Mouse (Mus musculus) heart, postnatal 0 days (tissue): ENCODE measurements around the gene Klhl5. TPM values are rescaled to one million over a fixed set of nuclear protein-coding genes. Genes with fewer than 3 reads are reported as not detected.
A peak's percentile ranks its signal among the peaks of the same experiment; 100 is the strongest.

Source experiments
- ATAC-seq: fragments of 200-750 bp; cut with Nextera tagmentation; 2 replicates; pipeline ENCODE4 v1.8.0; 2017; ENCODE audit warnings: low read depth, moderate number of reproducible peaks, moderate library complexity; ENCODE audit not compliant: insufficient read depth
- DNase-seq: peaks from one replicate; pipeline ENCODE4 v3.0.0-alpha.2; 2016; ENCODE audit warnings: low spot score
- H3K27ac ChIP-seq: fragments of 300-500 bp; sonication (generic); 2 replicates; pipeline ENCODE4 v1.5.1; 2014; ENCODE audit warnings: low read depth, mild to moderate bottlenecking
- H3K27me3 ChIP-seq: fragments of 300-500 bp; sonication (generic); 2 replicates; pipeline ENCODE4 v1.6.1; 2014; ENCODE audit warnings: low read length, mixed read lengths; ENCODE audit not compliant: control insufficient read depth, insufficient read depth
- H3K36me3 ChIP-seq: fragments of 300-500 bp; sonication (generic); replicated peaks from 2 replicates; pipeline ENCODE4 v1.6.1; 2014; ENCODE audit warnings: low read length, mixed read lengths; ENCODE audit not compliant: control insufficient read depth, insufficient read depth
- H3K4me1 ChIP-seq: fragments of 300-500 bp; sonication (generic); 2 replicates; pipeline ENCODE4 v1.6.1; 2014; ENCODE audit warnings: antibody characterized with exemption; ENCODE audit not compliant: control insufficient read depth, insufficient read depth
- H3K4me2 ChIP-seq: fragments of 300-500 bp; sonication (generic); 2 replicates; pipeline ENCODE4 v1.6.1; 2014; ENCODE audit warnings: low read depth, mild to moderate bottlenecking, low read length, moderate library complexity
- H3K4me3 ChIP-seq: fragments of 300-500 bp; sonication (generic); 2 replicates; pipeline ENCODE4 v1.5.1; 2014; ENCODE audit warnings: low read depth, low read length
- H3K9ac ChIP-seq: fragments of 300-500 bp; sonication (generic); replicated peaks from 2 replicates; pipeline ENCODE4 v1.6.1; 2014; ENCODE audit warnings: low read depth, low read length, mixed read lengths
- H3K9me3 ChIP-seq: fragments of 300-500 bp; sonication (generic); replicated peaks from 2 replicates; pipeline ENCODE4 v1.6.1; 2016; ENCODE audit warnings: low read length; ENCODE audit not compliant: control insufficient read depth
- CTCF ChIP-seq: IDR thresholded peaks from 2 replicates; pipeline ENCODE4 v1.5.1; 2016; ENCODE audit warnings: antibody characterized with exemption, control low read depth, low read depth
- EP300 ChIP-seq: IDR thresholded peaks from 2 replicates; pipeline ENCODE4 v1.6.1; 2016; ENCODE audit warnings: antibody characterized with exemption, low read depth
- WGBS: fragments of 180-500 bp; shearing (Covaris S2); extraction: QIAGEN DNeasy Blood & Tissue Kit; methylation state at CpG from one replicate; pipeline ENCODE4 v1.1.7; 2014; 5-methylcytosine and 5-hydroxymethylcytosine counted together
- polyA plus RNA-seq: library from polyadenylated mRNA; unstranded; fragments of >200 nt; fragmentation: Nextera tagmentation; extraction: Ambion mirVana; gene quantifications from 2 replicates; pipeline ENCODE4 v1.2.1, GENCODE M21; 2015
- total RNA-seq: library from RNA; depleted of rRNA; stranded (reverse); fragments of >200 nt; gene quantifications from 2 replicates; pipeline ENCODE4 v1.2.3, GENCODE M21; 2014; ENCODE audit warnings: low replicate concordance

The Klhl5 gene
- total and polyA plus RNA-seq, 2 experiments from 2014 or later = 7.9 to 9.7 TPM

DNA sequence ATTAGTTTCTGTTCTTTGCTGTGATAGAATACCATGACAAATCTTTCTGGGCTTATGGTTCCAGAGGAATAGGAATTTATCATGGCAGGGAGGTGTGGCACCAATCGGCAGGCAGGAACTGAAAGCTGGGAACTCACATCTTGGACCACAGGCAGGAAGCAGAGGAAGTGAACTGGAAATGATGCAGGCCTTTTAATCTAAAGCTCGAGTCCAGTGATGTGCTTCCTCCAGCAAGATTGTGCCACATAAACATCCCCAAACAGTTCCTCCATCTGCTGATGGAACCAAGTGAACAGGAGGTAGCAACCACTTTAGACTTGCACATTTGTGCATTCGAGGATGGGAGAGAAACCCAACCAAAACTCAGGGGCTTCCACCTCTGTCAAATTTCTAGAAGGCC lies 12.6 kb downstream of the Klhl5 start:
- TF ChIP-seq CTCF (no peak), EP300 (no peak)
- H3K4me2 ChIP-seq = no peak overlapping the region
- DNase-seq = no peak
- 0 out of 2 replicates have a peak, but pooled peaks have one; percentile 24 for ATAC-seq
- no peaks in the 10 kb centered on the region for H3K27me3 ChIP-seq
- H3K4me1 ChIP-seq = peaks cover 11% of the 10 kb centered on the region; the same call in 1 of the 2 replicates
- 46% methylated on average over 3 of the region's 3 CpGs for WGBS
- no peak overlapping the region for H3K4me3 ChIP-seq
- peak overlapping the region; percentile 44 for H3K27ac ChIP-seq
- H3K36me3 ChIP-seq = peaks cover 8% of the 10 kb centered on the region; the same call in 1 of the 2 replicates
- no peak overlapping the region for H3K9ac ChIP-seq
- H3K9me3 ChIP-seq = no peaks in the 10 kb centered on the region

DNA sequence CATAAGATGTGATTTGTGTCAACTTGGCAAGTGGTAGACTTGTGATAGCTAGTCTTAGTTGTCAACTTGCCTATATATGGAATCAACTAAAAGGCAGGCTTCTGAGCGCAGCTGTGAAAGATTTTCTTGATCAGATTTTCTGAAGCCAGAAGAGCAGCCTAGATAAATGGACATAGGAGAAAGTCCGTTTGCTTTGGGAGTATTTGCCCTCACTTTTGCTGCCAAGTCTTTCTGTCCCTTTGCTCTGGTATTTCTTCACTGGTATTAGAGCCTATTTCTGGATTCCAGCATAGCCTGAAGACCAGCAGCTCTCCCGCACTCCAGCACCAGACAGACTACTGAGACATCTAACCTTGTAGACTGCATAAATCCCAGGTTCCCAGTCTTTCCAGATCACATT lies 15.3 kb downstream of the Klhl5 start:
- WGBS = 54% methylated on average over 3 of the region's 3 CpGs
- TF ChIP-seq CTCF = no peak
- TF ChIP-seq EP300 = no peak
- Histone ChIP-seq H3K36me3 (no peaks in the 10 kb centered on the region), H3K9ac (no peak overlapping the region), H3K9me3 (no peaks in the 10 kb centered on the region), H3K27ac (no peak overlapping the region), H3K4me3 (no peak overlapping the region), H3K27me3 (no peaks in the 10 kb centered on the region), H3K4me1 (peaks cover 11% of the 10 kb centered on the region; the same call in 1 of the 2 replicates), H3K4me2 (no peak overlapping the region)
- no peak for ATAC-seq
- no peak for DNase-seq

DNA sequence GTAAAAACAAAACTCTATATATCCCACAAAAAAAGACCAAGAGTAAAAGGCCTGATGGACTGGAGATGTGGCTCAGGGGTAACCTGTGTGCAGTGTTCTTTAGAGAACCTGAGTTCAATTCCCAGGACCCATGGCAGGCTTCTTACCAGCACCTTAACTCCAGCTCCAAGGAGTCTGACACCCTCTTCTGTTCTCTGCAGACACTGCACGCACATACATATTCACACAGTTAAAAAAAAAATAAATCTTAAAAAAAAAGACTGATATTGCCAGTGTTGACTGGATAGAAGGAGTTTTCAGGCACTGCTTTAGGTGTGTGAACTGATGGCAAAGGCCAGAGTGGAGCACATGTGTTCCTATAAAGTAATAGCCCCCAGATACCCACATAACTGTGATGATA lies 18.8 kb downstream of the Klhl5 start:
- H3K9ac ChIP-seq = no peak overlapping the region
- peaks cover 6% of the 10 kb centered on the region for H3K4me1 ChIP-seq
- H3K4me3 ChIP-seq = no peak overlapping the region
- H3K27ac ChIP-seq = no peak overlapping the region
- no peaks in the 10 kb centered on the region for H3K9me3 ChIP-seq
- 100% methylated on average over 1 of the region's 1 CpGs for WGBS
- DNase-seq (no peak), ATAC-seq (no peak)
- no peak overlapping the region for H3K4me2 ChIP-seq
- no peaks in the 10 kb centered on the region for H3K36me3 ChIP-seq
- TF ChIP-seq CTCF (no peak), EP300 (no peak)
- no peaks in the 10 kb centered on the region for H3K27me3 ChIP-seq

DNA sequence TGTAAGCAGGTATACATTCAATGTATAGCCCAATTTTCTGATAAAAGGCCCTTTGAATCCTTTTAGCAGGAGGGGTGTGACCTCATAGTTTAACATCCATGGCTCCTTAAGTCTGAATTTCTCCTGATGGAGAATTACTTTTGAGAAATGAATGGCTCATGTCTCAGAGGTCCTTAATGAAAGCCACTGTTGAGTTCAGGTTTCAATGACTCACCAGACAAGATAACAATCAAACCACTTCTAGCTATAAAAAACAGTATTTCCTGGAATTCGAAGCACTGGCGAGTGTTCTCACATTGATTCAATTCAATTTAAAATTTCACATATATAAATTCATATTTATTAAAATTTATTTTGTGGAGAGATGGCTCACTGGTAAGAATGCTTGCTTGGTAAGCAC lies 21.1 kb downstream of the Klhl5 start:
- DNase-seq = no peak
- Histone ChIP-seq H3K4me1 (peaks cover 3% of the 10 kb centered on the region; the same call in 1 of the 2 replicates), H3K27me3 (no peaks in the 10 kb centered on the region), H3K4me2 (no peak overlapping the region), H3K4me3 (no peak overlapping the region), H3K9ac (no peak overlapping the region), H3K9me3 (no peaks in the 10 kb centered on the region), H3K36me3 (no peaks in the 10 kb centered on the region), H3K27ac (no peak overlapping the region)
- TF ChIP-seq EP300 (no peak), CTCF (no peak)
- WGBS = 66% methylated on average over 2 of the region's 2 CpGs
- no peak for ATAC-seq

DNA sequence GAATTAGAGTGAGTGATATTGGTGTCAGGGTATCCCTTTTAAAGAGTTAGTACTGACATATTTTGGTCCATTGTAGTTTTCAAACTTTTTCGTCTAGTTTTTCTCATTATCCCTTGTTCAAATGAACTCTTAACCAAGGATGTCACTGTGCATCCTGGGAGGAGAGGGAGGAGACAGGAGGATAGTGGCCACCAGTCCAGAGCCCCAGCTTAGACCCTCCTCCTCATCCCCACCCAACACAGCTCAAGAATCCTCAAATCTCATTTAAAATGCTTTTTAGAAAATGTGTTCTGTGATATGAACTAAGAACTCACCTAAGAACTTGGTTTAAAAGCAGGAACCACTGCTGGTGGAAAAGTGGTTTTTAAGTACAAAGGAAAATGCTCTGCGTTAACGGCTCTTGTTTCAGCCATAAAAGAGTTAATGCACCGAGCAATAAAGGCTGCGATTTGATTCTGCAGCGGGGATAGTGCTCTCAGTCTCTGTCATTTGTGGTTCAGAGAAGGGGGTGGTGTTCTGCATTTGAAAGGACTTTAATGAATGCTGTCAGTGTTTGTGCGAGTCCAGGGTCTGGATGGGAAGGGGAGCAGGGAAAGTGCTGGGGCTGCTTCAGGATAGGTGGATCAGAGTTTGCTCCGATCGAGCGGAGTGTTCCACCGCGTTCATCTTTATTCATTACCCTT lies 23.3 kb downstream of the Klhl5 start:
- Histone ChIP-seq H3K9ac (peak overlapping the region; percentile 21; the same call in 1 of the 2 replicates), H3K27me3 (no peaks in the 10 kb centered on the region), H3K4me3 (peak overlapping the region; percentile 46), H3K4me2 (peak overlapping the region; percentile 66), H3K27ac (no peak overlapping the region), H3K4me1 (peaks cover 3% of the 10 kb centered on the region; the same call in 1 of the 2 replicates), H3K36me3 (no peaks in the 10 kb centered on the region), H3K9me3 (no peaks in the 10 kb centered on the region)
- WGBS = 18% methylated on average over 12 of the region's 12 CpGs
- no peak for DNase-seq
- TF ChIP-seq CTCF (no peak), EP300 (no peak)
- ATAC-seq = no peak
